Mouse (Mus musculus) regulatory T cell (primary cell): Measurements from ENCODE around the gene Tmem86a.

ENCODE experiments used
- in situ Hi-C: fragments of 300-600 bp; cut with MboI, MseI; formaldehyde crosslinking; loops from one replicate; pipeline ENCODE4 v1.15.1; 2025; ENCODE audit warnings: high pct_unique_total_duplicates

Tmem86a gene

DNA sequence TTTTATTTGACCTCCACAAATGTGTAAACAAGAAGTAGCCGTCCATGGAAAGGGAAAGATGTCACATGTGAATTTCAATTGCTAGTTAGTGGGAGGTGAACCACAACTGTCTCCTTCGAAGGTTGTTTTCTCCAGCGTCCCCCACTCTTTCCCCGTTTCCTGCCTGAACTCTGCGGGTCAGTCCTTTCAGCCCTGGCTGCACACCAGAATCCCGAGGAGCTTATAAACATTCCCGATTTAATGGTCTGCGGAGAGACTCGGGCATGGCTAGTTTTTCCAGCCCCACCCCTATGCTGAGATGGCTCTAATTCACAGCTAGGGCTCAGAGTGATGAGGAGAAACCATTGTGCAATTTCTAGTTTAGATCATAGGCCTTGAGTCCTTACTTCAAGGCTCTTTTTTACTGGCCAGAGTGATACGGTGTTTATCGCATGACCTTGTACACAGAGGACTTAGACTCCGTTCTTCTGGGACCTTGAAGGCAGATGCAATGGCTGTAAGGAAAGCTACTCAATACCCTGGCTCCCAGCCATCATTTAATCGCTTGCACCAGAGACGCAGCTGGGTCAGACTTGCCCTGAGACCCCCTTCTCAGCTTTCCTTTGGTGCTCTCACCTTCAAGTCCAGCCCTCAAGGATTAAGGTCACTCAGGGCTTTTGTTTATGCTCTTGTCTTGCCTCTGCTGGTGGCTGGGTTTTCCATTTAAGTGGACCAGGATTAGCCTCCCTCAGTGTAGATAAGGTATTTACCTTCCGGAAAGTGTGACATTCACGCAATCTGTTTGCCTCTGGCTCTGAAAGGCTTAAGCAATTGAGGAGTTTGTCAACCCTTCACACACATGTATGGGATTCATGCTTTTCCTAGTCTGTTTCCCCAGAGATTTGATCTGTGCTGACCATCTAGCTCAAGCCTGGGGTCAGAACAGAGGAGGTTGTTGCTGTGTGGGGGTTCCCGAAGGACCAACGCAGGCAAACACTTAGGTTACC is 23.4 kb downstream of the Tmem86a start:
- in situ Hi-C loops = loop anchor here (10.0 kb wide), 1 partner anchor 49 kb away; no protein-coding TSS in a partner anchor

GRCm38 (mm10) chr7:47076193-47076592 is 25.8 kb downstream of the Tmem86a start:
- in situ Hi-C loops = loop anchor here (10.0 kb wide), 1 partner anchor 51 kb away; no protein-coding TSS in a partner anchor

- in situ Hi-C loops = loop anchor here (10.0 kb wide), 1 partner anchor 52 kb away; no protein-coding TSS in a partner anchor
These were observed 26.3 kb downstream of the Tmem86a start for GRCm38 (mm10) chr7:47076729-47077128.

DNA sequence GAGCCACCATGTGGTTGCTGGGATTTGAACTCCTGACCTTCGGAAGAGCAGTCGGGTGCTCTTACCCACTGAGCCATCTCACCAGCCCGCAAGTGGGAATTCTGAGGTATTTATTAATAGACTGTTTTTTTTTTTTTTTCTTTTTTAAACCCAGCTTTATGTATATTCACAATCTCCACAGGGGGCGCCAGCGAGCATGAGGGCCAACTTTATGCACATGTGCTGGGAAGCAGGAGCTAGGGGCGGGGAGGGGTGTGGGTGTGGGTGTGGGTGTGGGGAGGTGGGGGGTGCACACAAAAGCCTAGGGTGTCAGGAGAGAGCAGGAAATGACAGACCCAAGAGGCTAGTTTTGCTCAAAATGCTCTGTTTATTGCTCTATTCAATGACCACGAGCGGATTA is 27.1 kb downstream of the Tmem86a start:
- in situ Hi-C loops = loop anchor here (10.0 kb wide), 1 partner anchor 53 kb away; no protein-coding TSS in a partner anchor

DNA sequence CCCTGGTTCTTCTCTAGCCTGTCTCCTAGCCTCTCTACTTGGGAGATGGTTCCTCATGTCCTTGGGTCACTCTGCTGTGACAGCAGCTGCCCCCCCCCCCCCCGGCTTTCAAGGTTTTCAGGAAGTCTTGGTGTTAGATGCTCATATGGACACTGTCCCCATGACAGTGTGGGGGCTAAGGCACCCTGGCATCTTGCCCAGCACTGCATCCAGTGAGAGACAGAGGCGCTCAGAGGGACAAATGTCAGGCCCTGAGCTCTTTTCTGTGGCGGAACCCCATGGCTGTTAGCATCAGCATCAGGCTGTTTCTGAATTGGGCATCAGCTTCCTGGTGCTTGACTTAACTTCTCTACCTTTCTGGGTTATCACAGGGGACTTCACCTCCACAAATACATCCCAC is 30.5 kb downstream of the Tmem86a start:
- in situ Hi-C loops = loop anchor here (5.0 kb wide), 1 partner anchor 61 kb away; no protein-coding TSS in a partner anchor

DNA sequence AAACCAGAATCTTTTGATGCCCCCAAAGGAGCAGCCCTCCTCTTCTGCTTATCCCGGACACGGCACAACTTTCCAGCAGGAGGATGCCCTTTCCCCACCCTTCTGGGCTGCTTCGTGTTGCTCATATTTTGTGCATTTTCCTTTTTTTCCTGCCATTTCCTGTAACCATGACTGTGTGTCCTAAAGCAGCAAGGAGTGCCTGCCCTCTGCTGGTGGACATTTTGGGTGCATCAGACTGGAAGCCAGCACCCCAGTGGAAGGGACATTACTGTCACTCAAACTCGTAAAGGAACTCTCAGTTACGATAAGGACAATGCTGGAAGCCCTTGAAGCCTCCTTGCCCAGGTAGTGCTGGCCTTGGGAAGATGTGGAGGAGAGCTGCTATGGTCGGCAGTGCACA is 30.9 kb downstream of the Tmem86a start:
- in situ Hi-C loops = loop anchor here (5.0 kb wide), 1 partner anchor 61 kb away; no protein-coding TSS in a partner anchor

GRCm38 (mm10) chr7:47085075-47085474 is 34.7 kb downstream of the Tmem86a start:
- in situ Hi-C loops = no loop called here

- in situ Hi-C loops = no loop called here
These were observed 43.5 kb downstream of the Tmem86a start for GRCm38 (mm10) chr7:47093935-47094334.

DNA sequence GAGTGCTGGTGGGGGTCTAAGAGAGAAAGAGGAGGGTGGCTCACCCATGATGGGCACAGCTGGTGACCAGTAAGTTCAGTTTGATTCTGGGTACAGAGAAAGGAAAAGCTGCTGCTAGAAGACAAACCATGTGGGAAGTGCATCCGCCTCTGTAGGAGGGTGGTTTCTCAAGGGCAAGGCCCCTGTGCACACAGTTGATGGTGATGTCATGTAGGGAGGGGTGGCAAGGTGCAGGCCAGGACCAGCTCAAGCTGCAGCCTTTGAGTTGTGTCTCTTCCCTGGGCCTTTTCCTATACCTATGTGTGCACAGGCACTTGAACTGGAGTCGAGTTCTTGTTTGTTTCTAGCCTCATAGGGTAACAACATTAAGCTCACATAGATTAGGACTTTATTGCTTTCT is 44.6 kb downstream of the Tmem86a start:
- in situ Hi-C loops = no loop called here

- in situ Hi-C loops = no loop called here
These were observed 47.6 kb downstream of the Tmem86a start for GRCm38 (mm10) chr7:47098044-47098443.

DNA sequence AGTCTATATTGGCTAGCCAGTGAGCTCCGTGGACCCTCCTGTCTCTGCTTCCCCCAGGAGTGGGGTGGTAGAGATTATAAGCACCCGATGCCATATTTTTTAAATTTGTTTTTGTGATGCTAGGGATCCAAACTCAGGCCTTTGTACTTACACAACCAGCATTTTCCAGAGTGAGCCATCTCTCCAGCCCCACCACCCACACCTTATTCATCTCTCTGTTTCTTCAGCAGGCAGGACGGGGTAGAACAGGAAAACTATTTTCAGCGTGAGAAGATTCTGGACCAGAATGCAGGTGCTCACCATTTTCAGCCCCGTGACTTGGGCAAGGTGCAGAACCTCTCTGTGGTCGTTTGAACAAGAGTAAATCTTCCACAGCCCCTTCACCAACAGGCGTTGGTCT is 48.9 kb downstream of the Tmem86a start:
- in situ Hi-C loops = no loop called here

- in situ Hi-C loops = no loop called here
These were observed 50.2 kb downstream of the Tmem86a start for GRCm38 (mm10) chr7:47100615-47101014.

DNA sequence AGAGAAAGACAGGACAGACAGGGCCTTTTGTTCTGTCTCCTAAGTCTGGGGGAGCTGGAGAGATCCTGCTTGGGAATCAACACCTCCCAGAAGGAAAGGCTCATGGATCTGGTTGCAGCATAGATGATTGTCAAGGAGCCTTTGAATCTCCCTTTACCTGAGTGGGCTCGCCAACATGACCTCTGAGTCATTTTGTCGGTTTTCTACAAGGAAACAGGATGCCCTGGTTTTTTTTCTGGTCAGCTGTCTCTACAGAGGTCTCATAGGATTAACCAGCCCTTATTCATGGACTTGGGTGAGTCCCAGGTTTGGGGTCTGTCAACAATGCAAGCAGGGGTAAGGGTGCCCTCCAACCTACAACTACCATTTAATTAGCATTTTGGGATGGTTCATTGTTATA is 52.6 kb downstream of the Tmem86a start:
- in situ Hi-C loops = no loop called here

- in situ Hi-C loops = no loop called here
These were observed 53.4 kb downstream of the Tmem86a start for GRCm38 (mm10) chr7:47103671-47104414.
